Mouse (Mus musculus): ENCODE data around the gene Gm49325.

DNA sequence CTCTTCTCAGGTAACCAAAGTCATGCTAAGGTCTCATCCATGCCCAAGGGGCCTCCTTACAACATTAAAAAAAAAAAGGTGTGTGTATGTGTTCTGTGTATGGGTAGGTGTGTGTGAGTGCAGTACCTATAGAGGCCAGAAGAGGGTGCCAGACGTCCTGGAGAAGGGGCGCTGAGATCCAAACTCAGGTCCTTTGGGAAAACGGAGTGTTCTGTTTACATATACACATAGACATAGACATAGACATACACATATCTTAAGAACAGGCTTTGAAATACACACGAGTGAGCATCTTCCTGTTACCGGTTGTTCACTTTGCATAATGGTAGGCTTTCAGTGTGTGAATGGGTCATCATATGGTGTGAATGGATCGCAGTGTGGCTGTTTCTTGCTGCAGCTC, 1.9 kb upstream of the Gm49325 start:
- TF ChIP-seq CTCF (IDR thresholded peaks at IDR 0.05; ENCODE audit: extremely low read depth, insufficient read length, insufficient replicate concordance, low read depth, low read length) (no peak), POLR2A (IDR thresholded peaks at IDR 0.05; ENCODE audit: low read depth, low read length) (no peak)

Measured in small intestine, adult 2 months (tissue).